Mouse (Mus musculus): ENCODE measurements at regions not wholly inside any gene's neighbourhood (a gene's known extent, or its start where the extent isn't known, plus 50 kb on each side); places are given as distances from the start of the nearest gene placed in this dataset.

DNA sequence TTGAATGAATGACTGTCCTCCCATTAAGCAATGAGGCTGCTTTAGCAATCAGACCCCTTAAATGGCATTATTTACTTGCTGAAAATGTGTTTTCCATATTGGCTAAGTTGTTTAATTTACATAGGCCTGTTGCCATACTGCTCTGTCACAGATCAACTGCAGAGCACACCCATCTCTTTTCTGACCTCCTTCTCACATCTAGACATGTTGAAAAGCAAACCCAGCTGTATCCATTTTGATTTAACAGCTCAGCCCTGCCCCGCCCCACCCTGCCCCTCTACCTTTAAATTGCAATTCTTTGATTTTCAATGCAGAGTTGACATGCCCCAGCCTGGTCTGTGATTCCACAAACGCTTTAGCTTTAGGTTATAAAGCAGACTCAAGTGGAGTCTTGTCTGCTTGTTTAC, 307.5 kb downstream of the Btg1 start:
- H3K4me3 ChIP-seq (ENCODE audit: insufficient read depth, low read depth, low read length): no peak overlapping the region
- H3K4me1 ChIP-seq (ENCODE audit: control insufficient read depth, insufficient read depth, low read length): no peaks in the 10 kb centered on the region
- WGBS: 65% methylated on average over 2 of the region's 2 CpGs
- no peaks in the 10 kb centered on the region for H3K27me3 ChIP-seq (replicated peaks; ENCODE audit: control insufficient read depth, insufficient read depth, low read length)
- DNase-seq: no peak
- no peak for TF ChIP-seq POLR2A (IDR thresholded peaks at IDR 0.05; ENCODE audit: low read depth, low read length)
- no peak for TF ChIP-seq CTCF (conservative IDR thresholded peaks at IDR 0.05; ENCODE audit: insufficient read depth, insufficient read length, low read depth, low read length)
- no peaks in the 10 kb centered on the region for H3K36me3 ChIP-seq (ENCODE audit: control insufficient read depth, insufficient read depth, low read length)
- H3K27ac ChIP-seq (ENCODE audit: insufficient read depth, low read depth, low read length): no peak overlapping the region

DNA sequence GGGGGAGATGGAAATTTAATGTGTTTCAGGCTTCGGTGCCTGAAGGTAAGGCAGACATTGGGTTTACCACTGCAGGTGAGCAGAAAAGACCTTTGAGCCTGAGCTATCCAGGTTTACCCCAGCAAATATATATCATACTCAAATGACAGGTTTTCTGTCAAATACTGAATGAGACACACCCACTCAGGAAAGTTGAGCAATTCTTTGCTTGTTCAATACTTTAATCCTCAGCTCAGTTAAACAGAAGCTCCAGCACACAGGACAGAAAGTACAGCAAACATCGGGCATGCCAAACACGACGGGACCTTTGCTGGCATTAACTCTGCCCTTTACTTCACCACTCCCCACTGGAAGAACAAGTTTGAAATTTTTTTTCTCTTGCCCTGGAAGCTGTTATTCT, 307.9 kb downstream of the Btg1 start:
- no peak for TF ChIP-seq CTCF (conservative IDR thresholded peaks at IDR 0.05; ENCODE audit: insufficient read depth, insufficient read length, low read depth, low read length)
- no peak for TF ChIP-seq POLR2A (IDR thresholded peaks at IDR 0.05; ENCODE audit: low read depth, low read length)
- H3K27me3 ChIP-seq (replicated peaks; ENCODE audit: control insufficient read depth, insufficient read depth, low read length): no peaks in the 10 kb centered on the region
- no peaks in the 10 kb centered on the region for H3K36me3 ChIP-seq (ENCODE audit: control insufficient read depth, insufficient read depth, low read length)
- H3K4me1 ChIP-seq (ENCODE audit: control insufficient read depth, insufficient read depth, low read length): no peaks in the 10 kb centered on the region
- DNase-seq: no peak
- 79% methylated on average over 4 of the region's 4 CpGs for WGBS
- H3K4me3 ChIP-seq (ENCODE audit: insufficient read depth, low read depth, low read length): no peak overlapping the region
- H3K27ac ChIP-seq (ENCODE audit: insufficient read depth, low read depth, low read length): no peak overlapping the region

DNA sequence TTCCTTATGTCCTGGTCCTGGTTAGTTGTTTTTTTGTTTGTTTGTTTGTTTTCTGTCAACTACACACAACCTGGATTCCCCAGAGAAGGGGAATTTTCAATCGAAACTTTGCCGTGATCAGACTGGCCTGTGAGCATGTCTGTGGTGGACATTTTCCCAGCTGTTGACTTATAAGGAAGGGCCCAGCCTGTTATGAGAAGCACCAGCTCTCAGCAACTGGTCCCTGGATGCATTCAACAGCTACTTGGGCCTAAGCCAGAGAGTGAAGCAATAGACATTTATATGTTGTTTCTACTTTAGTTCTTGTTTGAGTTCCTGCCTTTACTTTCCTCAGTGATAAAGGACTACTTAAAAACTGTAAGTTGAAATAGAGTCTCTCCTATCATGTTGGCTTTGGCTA, 309.0 kb downstream of the Btg1 start:
- Histone ChIP-seq H3K27ac (ENCODE audit: insufficient read depth, low read depth, low read length) (no peak overlapping the region), H3K4me3 (ENCODE audit: insufficient read depth, low read depth, low read length) (no peak overlapping the region), H3K27me3 (replicated peaks; ENCODE audit: control insufficient read depth, insufficient read depth, low read length) (no peaks in the 10 kb centered on the region), H3K4me1 (ENCODE audit: control insufficient read depth, insufficient read depth, low read length) (no peaks in the 10 kb centered on the region), H3K36me3 (ENCODE audit: control insufficient read depth, insufficient read depth, low read length) (no peaks in the 10 kb centered on the region)
- DNase-seq: no peak
- WGBS: 79% methylated on average over 2 of the region's 2 CpGs
- no peak for TF ChIP-seq POLR2A (IDR thresholded peaks at IDR 0.05; ENCODE audit: low read depth, low read length)
- TF ChIP-seq CTCF (conservative IDR thresholded peaks at IDR 0.05; ENCODE audit: insufficient read depth, insufficient read length, low read depth, low read length): no peak

DNA sequence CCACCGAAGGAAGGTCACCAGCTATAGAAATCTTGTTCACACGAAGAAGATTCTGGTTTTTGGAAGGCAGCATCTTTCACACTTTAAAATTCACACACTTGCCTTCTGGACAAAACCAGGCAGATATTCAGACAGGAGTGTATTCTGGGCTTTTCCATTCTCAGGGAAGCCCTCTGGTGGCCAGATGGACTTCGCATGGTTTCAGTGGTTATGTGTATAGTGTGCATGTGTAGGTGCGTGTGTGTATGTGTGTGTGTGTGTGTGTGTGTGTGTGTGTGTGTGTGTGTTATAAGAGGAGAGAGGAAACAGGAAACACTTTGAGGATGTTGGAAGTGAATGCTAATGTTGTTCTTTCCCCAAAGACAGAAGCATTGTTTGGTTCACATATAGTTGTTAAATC, 317.9 kb downstream of the Btg1 start:
- H3K4me1 ChIP-seq (ENCODE audit: control insufficient read depth, insufficient read depth, low read length): no peaks in the 10 kb centered on the region
- no peaks in the 10 kb centered on the region for H3K27me3 ChIP-seq (replicated peaks; ENCODE audit: control insufficient read depth, insufficient read depth, low read length)
- no peak overlapping the region for H3K4me3 ChIP-seq (ENCODE audit: insufficient read depth, low read depth, low read length)
- WGBS: 52% methylated on average over 4 of the region's 4 CpGs
- H3K27ac ChIP-seq (ENCODE audit: insufficient read depth, low read depth, low read length): no peak overlapping the region
- TF ChIP-seq POLR2A (IDR thresholded peaks at IDR 0.05; ENCODE audit: low read depth, low read length) (no peak), CTCF (conservative IDR thresholded peaks at IDR 0.05; ENCODE audit: insufficient read depth, insufficient read length, low read depth, low read length) (peak; percentile 67)
- H3K36me3 ChIP-seq (ENCODE audit: control insufficient read depth, insufficient read depth, low read length): no peaks in the 10 kb centered on the region
- DNase-seq: peak; percentile 74

DNA sequence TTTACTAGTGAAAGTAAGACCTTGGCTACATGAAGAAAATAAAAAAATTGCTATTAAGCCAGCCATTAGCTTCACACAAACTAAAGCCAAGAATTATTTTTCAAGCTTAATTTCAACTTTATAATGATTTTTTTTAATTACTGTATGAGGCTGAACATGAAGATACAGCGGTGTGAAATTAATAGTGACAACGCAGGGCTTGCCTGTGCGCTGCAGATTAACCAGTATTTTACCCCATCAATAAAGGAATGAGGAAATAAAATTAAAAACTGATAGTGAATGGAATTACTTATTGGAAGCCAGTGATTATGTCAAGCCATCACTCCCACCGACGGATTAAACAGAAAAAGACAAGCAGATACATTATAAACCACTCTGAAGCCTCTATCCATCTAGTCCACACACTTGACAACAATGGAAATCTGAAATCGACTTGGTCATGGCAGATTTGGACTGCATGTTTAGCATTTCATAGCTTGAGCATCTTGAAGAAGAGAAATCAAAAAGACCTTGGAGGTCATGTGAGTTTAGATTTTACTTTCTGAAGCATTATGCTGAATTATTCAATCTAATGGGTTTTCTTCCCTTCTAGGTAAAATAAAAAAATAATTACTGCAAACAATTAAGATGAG, 324.2 kb downstream of the Btg1 start:
- no peaks in the 10 kb centered on the region for H3K36me3 ChIP-seq (ENCODE audit: control insufficient read depth, insufficient read depth, low read length)
- no peak overlapping the region for H3K4me3 ChIP-seq (ENCODE audit: insufficient read depth, low read depth, low read length)
- DNase-seq: no peak
- no peak overlapping the region for H3K27ac ChIP-seq (ENCODE audit: insufficient read depth, low read depth, low read length)
- H3K27me3 ChIP-seq (replicated peaks; ENCODE audit: control insufficient read depth, insufficient read depth, low read length): no peaks in the 10 kb centered on the region
- no peak for TF ChIP-seq POLR2A (IDR thresholded peaks at IDR 0.05; ENCODE audit: low read depth, low read length)
- no peak for TF ChIP-seq CTCF (conservative IDR thresholded peaks at IDR 0.05; ENCODE audit: insufficient read depth, insufficient read length, low read depth, low read length)
- no peaks in the 10 kb centered on the region for H3K4me1 ChIP-seq (ENCODE audit: control insufficient read depth, insufficient read depth, low read length)
- WGBS: 96% methylated on average over 6 of the region's 6 CpGs

DNA sequence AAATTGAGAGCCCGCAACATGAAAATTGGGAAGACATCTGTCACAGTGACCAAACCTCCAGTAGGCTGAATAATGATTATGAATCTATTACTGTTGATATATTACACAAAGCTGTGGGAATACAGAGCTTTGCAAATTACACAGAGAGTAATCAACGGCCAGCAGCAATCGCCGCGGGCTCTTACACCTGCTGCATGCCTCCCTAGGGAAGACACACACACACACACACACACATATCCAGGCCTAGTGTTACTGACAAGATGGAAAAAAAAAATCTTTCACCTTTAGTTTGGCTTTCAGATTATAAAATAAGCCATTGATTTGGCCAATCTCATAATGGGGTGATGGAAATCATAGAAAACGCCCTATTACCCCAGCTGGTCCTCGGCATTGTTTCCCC, 327.4 kb downstream of the Btg1 start:
- no peak for DNase-seq
- 95% methylated on average over 7 of the region's 7 CpGs for WGBS

DNA sequence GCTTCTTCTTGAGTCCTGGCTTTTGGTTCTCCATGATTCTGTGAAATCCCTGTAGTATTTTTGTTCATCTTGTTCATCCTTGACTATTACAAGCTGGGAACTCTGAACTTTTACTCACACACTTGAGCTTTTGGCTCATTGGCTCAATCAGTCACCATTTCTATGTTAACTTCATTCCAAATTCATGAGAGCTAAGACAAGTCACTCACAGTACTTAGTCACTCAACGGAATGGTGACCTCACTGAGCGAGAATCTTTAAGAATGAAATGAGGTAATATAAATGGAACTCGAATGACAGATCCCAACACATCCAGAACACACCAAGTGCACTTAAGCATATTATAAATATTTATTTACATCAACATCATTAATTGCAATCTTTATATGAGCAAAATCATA, 331.2 kb downstream of the Btg1 start:
- DNase-seq: no peak
- TF ChIP-seq CTCF (conservative IDR thresholded peaks at IDR 0.05; ENCODE audit: insufficient read depth, insufficient read length, low read depth, low read length) (no peak), POLR2A (IDR thresholded peaks at IDR 0.05; ENCODE audit: low read depth, low read length) (no peak)
- Histone ChIP-seq H3K4me3 (ENCODE audit: insufficient read depth, low read depth, low read length) (no peak overlapping the region), H3K27ac (ENCODE audit: insufficient read depth, low read depth, low read length) (no peak overlapping the region), H3K36me3 (ENCODE audit: control insufficient read depth, insufficient read depth, low read length) (no peaks in the 10 kb centered on the region), H3K27me3 (replicated peaks; ENCODE audit: control insufficient read depth, insufficient read depth, low read length) (no peaks in the 10 kb centered on the region), H3K4me1 (ENCODE audit: control insufficient read depth, insufficient read depth, low read length) (no peaks in the 10 kb centered on the region)
- WGBS: 93% methylated on average over 3 of the region's 3 CpGs

More for the DNA sequence above, 327.4 kb downstream of the Btg1 start:
- no peak for TF ChIP-seq CTCF (conservative IDR thresholded peaks at IDR 0.05; ENCODE audit: insufficient read depth, insufficient read length, low read depth, low read length)
- no peak for TF ChIP-seq POLR2A (IDR thresholded peaks at IDR 0.05; ENCODE audit: low read depth, low read length)
- no peaks in the 10 kb centered on the region for H3K36me3 ChIP-seq (ENCODE audit: control insufficient read depth, insufficient read depth, low read length)
- no peak overlapping the region for H3K4me3 ChIP-seq (ENCODE audit: insufficient read depth, low read depth, low read length)
- H3K4me1 ChIP-seq (ENCODE audit: control insufficient read depth, insufficient read depth, low read length): no peaks in the 10 kb centered on the region
- H3K27me3 ChIP-seq (replicated peaks; ENCODE audit: control insufficient read depth, insufficient read depth, low read length): no peaks in the 10 kb centered on the region
- no peak overlapping the region for H3K27ac ChIP-seq (ENCODE audit: insufficient read depth, low read depth, low read length)

Data from kidney, adult 2 months (tissue).